Mouse (Mus musculus) thymus, adult 2 months (tissue): ENCODE data around the gene Gm37240. TPM values are rescaled to one million over a fixed set of nuclear protein-coding genes. Genes with fewer than 3 reads are reported as not detected.

ENCODE experiments used
- DNase-seq: peaks from one replicate; pipeline ENCODE4 v3.0.0; 2021
- H3K27ac ChIP-seq: fragments of 200-500 bp; 2 replicates; pipeline ENCODE4 v1.5.1; 2012; ENCODE audit warnings: low read length, control low read depth; ENCODE audit not compliant: control insufficient read depth, insufficient read depth
- H3K27me3 ChIP-seq: fragments of 200-500 bp; 2 replicates; pipeline ENCODE4 v1.6.1; 2012; ENCODE audit warnings: mild to moderate bottlenecking, low read length, moderate library complexity, mixed read lengths; ENCODE audit not compliant: control insufficient read depth, insufficient read depth
- H3K36me3 ChIP-seq: fragments of 200-500 bp; 2 replicates; pipeline ENCODE4 v1.6.1; 2012; ENCODE audit warnings: mild to moderate bottlenecking, low read length, moderate library complexity; ENCODE audit not compliant: control insufficient read depth, insufficient read depth
- H3K4me1 ChIP-seq: fragments of 200-500 bp; replicated peaks from 2 replicates; pipeline ENCODE4 v1.6.1; 2012; ENCODE audit warnings: low read length; ENCODE audit not compliant: control insufficient read depth, insufficient read depth
- H3K4me3 ChIP-seq: fragments of 200-500 bp; 2 replicates; pipeline ENCODE4 v1.5.1; 2012; ENCODE audit warnings: mild to moderate bottlenecking, low read length, control low read depth, moderate library complexity; ENCODE audit not compliant: control insufficient read depth, insufficient read depth
- CTCF ChIP-seq: fragments of 200-500 bp; IDR thresholded peaks from 2 replicates; pipeline ENCODE4 v1.5.1; 2012; ENCODE audit warnings: mild to moderate bottlenecking, control low read depth, low read length, moderate library complexity, borderline replicate concordance; ENCODE audit not compliant: control insufficient read depth, poor library complexity, insufficient read depth; ENCODE audit errors: extremely low read depth
- POLR2A ChIP-seq: fragments of 200-500 bp; IDR thresholded peaks from 2 replicates; pipeline ENCODE4 v1.6.1; 2012; ENCODE audit warnings: mild to moderate bottlenecking, low read length, control low read depth, moderate library complexity; ENCODE audit not compliant: control insufficient read depth, poor library complexity, insufficient read depth; ENCODE audit errors: extremely low read depth
- WGBS: fragments of 180-500 bp; shearing (Covaris S2); methylation state at CpG from one replicate; pipeline ENCODE4 v1.1.7; 2018; 5-methylcytosine and 5-hydroxymethylcytosine counted together
- polyA plus RNA-seq: library from polyadenylated mRNA; depleted of rRNA; stranded (reverse); fragments of >200 nt; gene quantifications from 2 replicates; pipeline ENCODE4 v1.2.3, GENCODE M21; 2012

Gene Gm37240
- polyA plus RNA-seq, 1 experiment, result 7.0 TPM

DNA sequence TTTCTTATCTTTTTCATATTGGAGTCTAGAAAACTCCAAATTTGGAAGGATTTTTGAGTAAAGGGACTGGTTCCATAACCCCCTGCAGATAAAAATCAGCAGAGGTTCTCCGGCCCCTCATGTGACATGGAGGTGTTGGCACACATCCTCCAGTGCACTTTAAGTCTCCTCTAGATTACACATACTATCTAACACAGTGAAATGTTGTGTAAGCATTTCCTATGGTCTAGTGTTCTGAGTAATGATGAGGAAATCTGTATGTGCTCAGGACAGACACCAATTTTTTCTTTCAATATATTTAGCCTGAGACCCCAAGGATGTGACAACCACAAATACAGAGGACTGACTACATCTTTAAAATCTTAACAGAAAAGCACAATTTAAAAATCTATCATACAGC lies 37.2 kb downstream of the Gm37240 start:
- 96% methylated on average over 1 of the region's 1 CpGs for WGBS
- no peak for DNase-seq
- no peak for TF ChIP-seq CTCF
- no peak for TF ChIP-seq POLR2A
- Histone ChIP-seq H3K4me1 (no peaks in the 10 kb centered on the region), H3K27ac (no peak overlapping the region), H3K36me3 (no peaks in the 10 kb centered on the region), H3K27me3 (no peaks in the 10 kb centered on the region), H3K4me3 (no peak overlapping the region)

GRCm38 (mm10) chr3:85846316-85846715 lies 41.0 kb downstream of the Gm37240 start:
- Histone ChIP-seq H3K36me3 (no peaks in the 10 kb centered on the region), H3K4me1 (no peaks in the 10 kb centered on the region), H3K4me3 (no peak overlapping the region), H3K27me3 (no peaks in the 10 kb centered on the region), H3K27ac (no peak overlapping the region)
- TF ChIP-seq POLR2A (no peak), CTCF (no peak)
- 95% methylated on average over 1 of the region's 1 CpGs for WGBS
- no peak for DNase-seq

DNA sequence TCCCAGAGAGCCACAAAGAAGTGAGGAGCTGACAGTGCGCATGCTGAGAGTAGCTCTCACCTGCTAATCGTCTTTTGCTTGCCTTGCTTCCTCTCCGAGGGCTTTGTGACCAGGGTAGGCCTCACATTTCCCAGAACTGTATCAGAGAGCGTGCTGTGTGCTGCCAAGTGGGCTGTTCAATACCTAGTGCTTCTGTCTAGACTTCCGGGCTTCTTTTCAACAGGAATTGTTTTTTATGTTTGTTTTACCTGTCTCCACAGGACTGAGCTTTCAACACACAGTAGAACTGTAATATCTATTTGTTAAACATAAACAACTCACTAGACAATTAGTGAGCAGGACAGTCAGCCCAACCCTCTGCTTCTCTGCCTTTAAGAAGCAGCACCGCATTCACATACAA lies 42.0 kb downstream of the Gm37240 start:
- H3K27me3 ChIP-seq, result no peaks in the 10 kb centered on the region
- H3K4me1 ChIP-seq, result no peaks in the 10 kb centered on the region
- no peaks in the 10 kb centered on the region for H3K36me3 ChIP-seq
- DNase-seq, result no peak
- H3K27ac ChIP-seq, result no peak overlapping the region
- 86% methylated on average over 6 of the region's 6 CpGs for WGBS
- H3K4me3 ChIP-seq, result no peak overlapping the region
- no peak for TF ChIP-seq CTCF

GRCm38 (mm10) chr3:85842881-85843218 lies 44.5 kb downstream of the Gm37240 start:
- Histone ChIP-seq H3K27ac (no peak overlapping the region), H3K4me1 (no peaks in the 10 kb centered on the region), H3K36me3 (no peaks in the 10 kb centered on the region), H3K27me3 (no peaks in the 10 kb centered on the region), H3K4me3 (no peak overlapping the region)
- TF ChIP-seq POLR2A, result no peak
- no peak for TF ChIP-seq CTCF
- DNase-seq, result no peak

DNA sequence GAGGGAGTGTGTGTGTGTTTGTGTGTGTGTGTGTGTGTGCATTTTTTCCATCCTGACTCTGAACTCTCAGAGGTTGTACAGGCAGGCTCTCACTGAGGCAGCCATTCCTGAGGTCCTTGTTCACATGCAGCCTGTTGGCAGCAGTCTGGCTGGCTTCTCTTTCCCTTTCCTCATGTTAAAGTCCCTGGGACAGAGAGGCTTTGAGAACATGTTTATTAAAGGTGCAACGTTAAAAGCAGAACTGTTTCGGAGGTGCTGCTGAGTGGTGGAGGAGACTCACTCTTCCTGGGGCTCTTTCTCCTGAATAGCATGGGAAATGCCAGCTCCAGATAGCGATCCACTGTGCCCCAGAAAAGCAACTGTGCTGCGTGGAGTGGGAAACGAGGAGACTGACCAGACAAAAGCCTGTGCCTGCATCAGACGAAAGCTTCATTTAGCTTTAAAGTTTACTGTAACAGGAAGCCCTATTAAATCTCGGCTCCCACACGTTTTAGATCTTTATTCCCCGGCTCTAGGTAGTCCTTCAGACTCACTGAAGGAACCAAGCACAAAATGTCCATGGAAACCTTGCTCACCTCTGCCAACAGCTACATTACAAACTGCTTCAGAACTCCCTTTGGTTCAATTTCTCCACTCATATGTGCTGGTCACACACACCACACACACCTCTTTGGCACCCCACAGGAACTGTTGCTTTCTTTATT lies 45.0 kb downstream of the Gm37240 start:
- no peaks in the 10 kb centered on the region for H3K27me3 ChIP-seq
- H3K36me3 ChIP-seq, result no peaks in the 10 kb centered on the region
- 35% methylated on average over 9 of the region's 9 CpGs for WGBS
- no peak for TF ChIP-seq POLR2A
- TF ChIP-seq CTCF, result no peak
- no peak for DNase-seq
- H3K4me3 ChIP-seq, result no peak overlapping the region
- no peaks in the 10 kb centered on the region for H3K4me1 ChIP-seq
- no peak overlapping the region for H3K27ac ChIP-seq

DNA sequence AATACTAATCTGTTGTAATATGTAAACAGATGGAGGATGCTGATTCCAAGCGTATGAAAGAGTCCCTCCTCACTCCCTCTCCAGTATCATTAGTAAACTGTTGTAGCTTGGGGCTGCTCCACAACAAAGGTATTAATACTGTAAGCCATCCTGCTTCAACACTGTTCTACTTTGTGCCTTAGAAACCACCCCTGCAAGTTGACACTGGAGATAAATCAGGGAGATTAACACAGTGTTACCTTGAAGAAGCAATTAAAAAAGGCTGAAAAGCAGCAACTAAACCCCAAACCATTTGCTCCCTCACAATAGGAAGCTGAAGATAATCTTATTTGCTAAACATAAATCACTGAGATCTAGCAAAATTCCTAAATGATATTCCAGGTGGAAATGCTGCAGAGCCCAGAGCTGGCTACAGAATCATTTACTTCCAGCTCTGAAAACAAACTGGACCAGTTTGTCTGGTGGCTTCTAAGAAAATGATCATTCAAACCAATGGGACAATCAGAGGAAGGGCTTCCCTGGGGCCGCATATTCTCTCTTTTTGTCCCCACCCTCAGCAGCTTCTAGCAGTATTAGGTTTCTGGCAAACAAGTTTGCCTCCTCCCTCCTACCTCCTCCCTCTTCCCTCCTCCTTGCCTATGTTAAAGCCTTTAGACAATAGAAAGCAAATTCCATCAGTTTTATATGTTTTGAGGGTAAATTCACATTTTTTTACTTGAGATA lies 45.7 kb downstream of the Gm37240 start:
- TF ChIP-seq POLR2A (no peak), CTCF (no peak)
- DNase-seq, result no peak
- H3K4me1 ChIP-seq, result no peaks in the 10 kb centered on the region
- H3K36me3 ChIP-seq, result no peaks in the 10 kb centered on the region
- no peak overlapping the region for H3K27ac ChIP-seq
- no peaks in the 10 kb centered on the region for H3K27me3 ChIP-seq
- no peak overlapping the region for H3K4me3 ChIP-seq
- WGBS, result 84% methylated on average over 2 of the region's 2 CpGs
